Mouse (Mus musculus) lung, postnatal 25 days (tissue): ENCODE data around the gene Pcx.
A peak's percentile ranks its signal among the peaks of the same experiment; 100 is the strongest.

ENCODE experiments used
- DNase-seq: peaks from one replicate; pipeline ENCODE4 v3.0.0; 2022; ENCODE audit warnings: low spot score

The Pcx gene

DNA sequence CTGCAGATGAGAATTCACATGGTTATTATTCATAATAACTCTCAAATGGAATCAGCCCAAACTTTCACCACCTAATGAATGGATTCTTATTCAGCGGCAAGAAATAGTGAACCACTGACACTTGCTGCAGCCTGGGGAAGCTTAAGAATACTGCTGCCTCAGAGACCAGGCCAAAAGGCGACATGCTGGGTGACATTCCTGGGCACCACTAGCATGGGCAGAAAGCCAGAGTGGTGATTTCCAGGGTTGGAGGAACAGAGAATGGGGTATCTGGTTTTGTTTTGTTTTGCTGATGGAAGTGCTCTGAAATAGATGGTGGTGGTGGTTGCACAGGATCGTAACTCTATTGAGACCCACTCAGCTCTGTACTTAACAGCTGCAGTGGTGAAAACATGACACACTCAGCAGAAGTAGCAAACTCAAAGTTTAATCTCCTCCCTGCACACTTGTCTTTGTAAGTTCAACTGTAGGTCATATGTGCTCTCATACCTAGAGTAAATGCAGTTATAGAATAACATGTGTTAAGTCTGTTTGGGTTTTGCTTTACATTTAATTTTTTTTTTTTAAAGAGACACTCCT is 38.1 kb downstream of the Pcx start:
- DNase-seq: no peak

- no peak for DNase-seq
Measured at GRCm38 (mm10) chr19:4554248-4554647, 44.0 kb downstream of the Pcx start.

- peak; percentile 24 for DNase-seq
Measured at GRCm38 (mm10) chr19:4555086-4555485, 44.8 kb downstream of the Pcx start.

- DNase-seq: no peak
Measured at GRCm38 (mm10) chr19:4556787-4557186, 46.5 kb downstream of the Pcx start.

GRCm38 (mm10) chr19:4557796-4558569 is 47.7 kb downstream of the Pcx start:
- no peak for DNase-seq

DNA sequence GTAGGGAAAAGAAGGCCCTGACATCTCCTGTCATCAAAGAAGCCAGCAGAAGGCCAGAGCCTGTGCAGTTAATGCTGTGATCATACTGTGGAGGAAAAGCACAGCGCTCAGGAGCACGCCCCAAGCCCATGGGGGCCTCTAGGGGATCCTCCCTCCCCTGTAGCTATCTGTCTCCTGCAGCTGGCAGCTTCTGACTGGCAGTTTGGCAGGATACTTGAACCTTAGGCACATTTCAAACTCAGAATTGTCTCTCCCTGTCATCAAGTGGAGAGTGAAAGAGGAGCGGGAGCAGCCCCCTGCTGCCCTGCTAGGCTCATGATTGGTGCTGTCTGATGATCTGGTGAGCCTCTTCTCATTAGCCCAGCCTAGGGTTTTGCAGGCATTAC is 48.3 kb downstream of the Pcx start:
- DNase-seq: no peak

- DNase-seq: no peak
Measured at GRCm38 (mm10) chr19:4559011-4559410, 48.7 kb downstream of the Pcx start.

- DNase-seq: no peak
Measured at GRCm38 (mm10) chr19:4559588-4559987, 49.3 kb downstream of the Pcx start.

GRCm38 (mm10) chr19:4560205-4560604 is 49.9 kb downstream of the Pcx start:
- no peak for DNase-seq

GRCm38 (mm10) chr19:4565678-4566077 is 55.4 kb downstream of the Pcx start:
- DNase-seq: no peak

DNA sequence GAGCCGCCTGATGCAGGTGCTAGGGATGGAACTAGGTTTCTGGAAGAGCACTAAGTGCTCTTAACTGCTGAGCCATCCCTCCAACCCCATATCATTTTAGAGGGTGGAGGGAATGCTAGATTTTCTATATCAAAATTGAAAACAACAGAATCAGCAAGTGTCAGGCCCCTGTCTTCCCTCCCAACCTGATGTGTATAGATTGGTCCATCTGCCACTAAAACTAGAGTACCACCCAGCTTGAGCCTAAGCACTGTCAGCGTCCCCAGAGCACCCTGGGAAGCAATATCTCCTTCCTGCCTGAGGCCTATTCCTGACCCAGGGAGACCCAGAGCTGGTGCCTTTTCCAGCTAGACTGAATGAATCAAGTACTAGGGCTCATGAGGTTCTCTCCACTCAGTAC is 56.6 kb downstream of the Pcx start:
- no peak for DNase-seq

- DNase-seq: no peak
Measured at GRCm38 (mm10) chr19:4567665-4568064, 57.4 kb downstream of the Pcx start.

DNA sequence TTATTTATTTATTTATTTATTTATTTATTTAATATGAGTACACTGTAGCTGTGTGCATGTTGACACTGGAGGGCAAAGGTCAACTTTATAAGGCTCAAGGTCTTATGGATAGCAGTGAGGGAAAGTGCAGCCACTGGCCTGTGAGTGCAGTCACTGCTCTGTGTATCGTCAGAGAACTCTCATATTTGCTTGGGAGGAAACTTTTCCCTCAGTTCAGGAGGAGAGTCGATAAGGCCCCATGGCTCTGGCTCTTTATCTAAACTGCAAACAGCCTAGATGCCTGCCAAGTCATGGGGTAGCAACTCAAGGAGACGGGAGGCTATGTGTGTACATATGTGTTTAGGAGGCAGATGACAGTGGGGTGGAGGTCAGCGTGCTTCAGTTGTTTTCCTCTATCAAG is 58.6 kb downstream of the Pcx start:
- DNase-seq: no peak

- DNase-seq: peak; percentile 78
Measured at GRCm38 (mm10) chr19:4569356-4570236, 59.3 kb downstream of the Pcx start.

DNA sequence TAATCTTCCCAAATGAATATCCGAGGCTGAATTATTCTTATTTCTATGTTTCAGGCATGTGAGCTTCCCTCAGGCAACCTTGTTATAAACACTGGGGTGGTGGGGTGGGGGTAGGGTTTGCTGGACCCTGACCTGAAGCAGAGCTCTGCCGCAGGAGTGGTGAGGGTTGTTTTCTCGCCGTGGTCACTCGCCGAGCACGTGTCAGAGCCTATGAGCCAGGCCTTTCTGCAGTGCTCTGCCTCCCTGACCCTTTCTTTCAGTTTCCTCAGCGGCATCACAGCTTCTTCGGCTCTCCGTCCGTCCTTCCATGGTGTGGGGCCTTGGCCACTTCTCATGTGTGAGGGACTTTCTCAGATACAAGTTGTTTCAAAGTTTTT is 60.0 kb downstream of the Pcx start:
- no peak for DNase-seq

- no peak for DNase-seq
Measured at GRCm38 (mm10) chr19:4570815-4571214, 60.5 kb downstream of the Pcx start.

GRCm38 (mm10) chr19:4571658-4572057 is 61.4 kb downstream of the Pcx start:
- no peak for DNase-seq

DNA sequence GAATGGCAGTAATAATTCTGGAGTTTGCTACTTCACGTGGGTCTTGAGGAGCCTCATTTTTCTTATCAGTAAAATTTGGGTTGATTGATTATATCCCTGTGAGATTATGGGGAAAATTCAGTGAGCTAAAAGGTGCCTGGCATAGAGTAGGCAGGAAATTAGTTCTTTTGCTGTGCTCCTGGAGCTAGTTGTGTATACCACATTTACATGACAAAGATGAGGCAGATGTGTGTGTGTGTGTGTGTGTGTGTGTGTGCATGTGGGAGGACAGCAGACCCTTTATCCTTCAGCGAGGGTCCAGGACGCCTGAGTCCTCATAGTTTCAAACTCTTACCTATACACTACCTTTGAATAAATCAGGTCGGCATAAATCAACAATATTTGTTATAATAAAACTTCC is 61.8 kb downstream of the Pcx start:
- DNase-seq: no peak

DNA sequence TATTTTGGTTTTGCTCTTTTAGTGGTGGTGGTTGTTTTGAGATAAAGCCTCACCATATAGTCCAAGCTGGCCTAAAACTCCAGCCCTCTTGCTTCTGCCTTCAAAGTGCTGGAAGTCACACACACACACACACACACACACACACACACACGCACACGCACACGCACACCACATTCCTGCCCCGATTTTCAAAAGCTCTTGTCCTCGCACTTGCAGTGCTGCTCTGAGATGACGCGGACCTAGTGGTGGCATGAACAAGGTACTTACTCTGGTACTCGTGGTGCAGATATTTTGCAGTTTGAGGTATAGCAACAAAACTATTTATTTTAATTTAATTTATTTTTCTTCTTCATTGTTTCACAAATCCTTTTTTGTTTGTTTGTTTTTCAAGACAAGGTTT is 62.2 kb downstream of the Pcx start:
- DNase-seq: peak; percentile 27

GRCm38 (mm10) chr19:4573241-4573640 is 63.0 kb downstream of the Pcx start:
- DNase-seq: no peak

- DNase-seq: peak; percentile 66
Measured at GRCm38 (mm10) chr19:4578799-4579198, 68.5 kb downstream of the Pcx start.

DNA sequence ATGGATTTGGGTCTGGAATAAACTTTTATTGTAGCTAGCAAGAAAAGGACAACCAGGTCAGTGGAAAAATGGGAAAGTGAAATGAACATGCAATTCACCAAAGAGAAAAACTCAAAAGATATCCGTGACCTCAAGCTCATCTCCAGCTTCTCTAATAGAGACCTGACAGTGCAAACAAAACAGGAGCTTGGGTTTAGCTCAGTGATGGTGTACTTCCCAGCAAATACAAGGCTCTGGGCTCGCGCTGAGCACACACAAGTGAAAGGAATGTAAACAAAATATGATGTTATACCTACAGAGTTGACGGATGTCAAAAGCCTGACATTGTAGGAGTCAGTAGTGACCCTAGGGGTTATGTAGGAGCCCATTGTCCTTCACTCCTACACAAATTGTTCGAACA is 69.0 kb downstream of the Pcx start:
- no peak for DNase-seq

DNA sequence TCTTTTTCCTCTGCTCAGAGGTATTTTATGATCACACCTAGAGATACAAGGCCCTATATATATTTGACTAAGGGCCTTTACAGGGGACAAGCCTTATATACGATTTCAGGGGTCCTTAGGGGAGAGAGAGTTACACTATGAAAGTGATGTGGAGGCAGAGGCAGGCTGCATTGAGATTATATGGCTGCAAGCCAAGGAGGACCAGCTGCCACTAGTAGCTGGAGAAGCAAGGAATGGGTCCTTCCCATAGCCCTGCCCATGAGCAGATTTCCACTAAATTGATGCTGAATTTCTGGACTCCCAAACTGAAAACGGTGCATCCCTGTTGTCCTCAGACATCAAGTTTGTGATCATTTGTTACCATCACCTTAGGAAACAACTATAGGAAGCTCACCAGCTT is 73.6 kb downstream of the Pcx start:
- no peak for DNase-seq
